In the genomic region with DNA sequence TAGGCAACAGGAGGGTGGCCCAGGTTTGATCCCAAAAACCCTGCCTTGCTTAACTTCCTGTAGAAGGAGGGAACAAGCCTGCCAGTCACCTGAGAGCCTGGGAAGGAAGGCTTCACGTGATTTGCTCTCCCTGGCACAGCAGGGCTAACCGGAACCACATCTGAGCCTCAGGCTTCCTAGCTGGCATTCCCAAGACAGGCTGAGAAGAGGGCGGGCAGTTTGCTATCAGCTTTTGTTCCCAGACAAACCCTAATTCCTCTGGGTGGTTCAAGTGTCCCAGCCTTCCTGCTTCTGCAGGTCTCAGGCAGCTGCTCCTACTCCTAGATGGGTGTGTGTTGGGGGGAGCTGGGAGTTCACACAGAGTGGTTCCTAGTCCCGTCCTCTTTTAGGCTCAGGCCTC, we compare ENCODE assay signal across 11 mouse cellular contexts. TPM values are rescaled to one million over a fixed set of nuclear protein-coding genes. Genes with fewer than 3 reads are reported as not detected.
A peak's percentile ranks its signal among the peaks of the same experiment; 100 is the strongest.
DNase-seq lines count a peak whose midpoint lies in the region; ATAC-seq and TF ChIP-seq lines count a peak whose summit lies in the region.
"Had no signal": no experiment of that assay in that cellular context is flagged by ENCODE, and none has a peak within 500 bp of the region (broad histone marks: within the 10 kb centered on the region; RNA-seq: fewer than 3 reads in every experiment).

No protein-coding gene starts in this region.

- no peaks in the 10 kb centered on the region for H3K4me1 ChIP-seq in embryonic facial prominence, embryonic 11.5 days (ENCODE audit: control insufficient read depth, insufficient read depth, low read length)
- H3K4me1 ChIP-seq in intestine, embryonic 15.5 days (replicated peaks), result peaks cover 15% of the 10 kb centered on the region
- peaks cover 24% of the 10 kb centered on the region for H3K4me1 ChIP-seq in midbrain, embryonic 15.5 days

- no peak overlapping the region for H3K9ac ChIP-seq in embryonic facial prominence, embryonic 11.5 days (replicated peaks; ENCODE audit: low read length)
- H3K9ac ChIP-seq in intestine, embryonic 15.5 days, result no peak overlapping the region
- H3K9ac ChIP-seq in midbrain, embryonic 15.5 days, result no peak overlapping the region

- 28% methylated on average over 4 of the region's 4 CpGs for WGBS in embryonic facial prominence, embryonic 11.5 days
- 47% methylated on average over 4 of the region's 4 CpGs for WGBS in intestine, embryonic 15.5 days
- 42% methylated on average over 4 of the region's 4 CpGs for WGBS in midbrain, embryonic 15.5 days

- ATAC-seq in embryonic facial prominence, embryonic 11.5 days (replicated peaks; ENCODE audit: insufficient number of reproducible peaks, low FRiP score, low TSS enrichment, low read depth), result no peak
- no peak for ATAC-seq in intestine, embryonic 15.5 days
- no peak for ATAC-seq in midbrain, embryonic 15.5 days (replicated peaks)

- TF ChIP-seq CTCF in layer of hippocampus, adult 2 months (conservative IDR thresholded peaks at IDR 0.05), result no peak

- H3K27ac ChIP-seq in layer of hippocampus, adult 2 months, result peak overlapping the region; percentile 63; the same call in 1 of the 2 replicates
- H3K27ac ChIP-seq in embryonic facial prominence, embryonic 11.5 days (replicated peaks; ENCODE audit: low read depth, low read length), result peak overlapping the region; percentile 41; the same call in 1 of the 2 replicates
- H3K27ac ChIP-seq in intestine, embryonic 15.5 days, result 0 out of 2 replicates have a peak overlapping the region, but pooled peaks have one; percentile 6
- H3K27ac ChIP-seq in midbrain, embryonic 15.5 days, result peak overlapping the region; percentile 7; the same call in 1 of the 2 replicates

- H3K4me2 ChIP-seq in embryonic facial prominence, embryonic 11.5 days (ENCODE audit: low read depth, low read length), result no peak overlapping the region
- H3K4me2 ChIP-seq in intestine, embryonic 15.5 days (replicated peaks), result no peak overlapping the region
- H3K4me2 ChIP-seq in midbrain, embryonic 15.5 days, result no peak overlapping the region

- no peak for DNase-seq in layer of hippocampus, adult 2 months (ENCODE audit: low spot score in 2 of 2)
- DNase-seq in layer of hippocampus, adult 8-10 months (ENCODE audit: low spot score in 2 of 2), result no peak
- DNase-seq in embryonic facial prominence, embryonic 11.5 days (ENCODE audit: low spot score), result peak; percentile 34
- DNase-seq in cerebellum, adult 9-10 months, result no peak
- no peak for DNase-seq in liver
- no peak for DNase-seq in gastrocnemius, postnatal 10 days
- DNase-seq: cerebellum, postnatal 10 days had no signal

- H3K9me3 ChIP-seq in embryonic facial prominence, embryonic 11.5 days (replicated peaks; ENCODE audit: control insufficient read depth, low read length), result no peaks in the 10 kb centered on the region
- H3K9me3 ChIP-seq in intestine, embryonic 15.5 days, result no peaks in the 10 kb centered on the region
- no peaks in the 10 kb centered on the region for H3K9me3 ChIP-seq in midbrain, embryonic 15.5 days

- H3K36me3 ChIP-seq in embryonic facial prominence, embryonic 11.5 days (replicated peaks; ENCODE audit: control insufficient read depth, insufficient read depth, low read depth, low read length), result no peaks in the 10 kb centered on the region
- H3K36me3 ChIP-seq in intestine, embryonic 15.5 days, result peaks cover 4% of the 10 kb centered on the region; the same call in 1 of the 2 replicates
- H3K36me3 ChIP-seq in midbrain, embryonic 15.5 days (replicated peaks), result no peaks in the 10 kb centered on the region

- no peak overlapping the region for H3K4me3 ChIP-seq in layer of hippocampus, adult 2 months
- no peak overlapping the region for H3K4me3 ChIP-seq in embryonic facial prominence, embryonic 11.5 days (ENCODE audit: low read depth, low read length)
- H3K4me3 ChIP-seq in intestine, embryonic 15.5 days (replicated peaks), result no peak overlapping the region
- no peak overlapping the region for H3K4me3 ChIP-seq in midbrain, embryonic 15.5 days

- no peaks in the 10 kb centered on the region for H3K27me3 ChIP-seq in embryonic facial prominence, embryonic 11.5 days (ENCODE audit: control insufficient read depth, insufficient read depth, low read length)
- no peaks in the 10 kb centered on the region for H3K27me3 ChIP-seq in intestine, embryonic 15.5 days (replicated peaks)
- no peaks in the 10 kb centered on the region for H3K27me3 ChIP-seq in midbrain, embryonic 15.5 days (replicated peaks)

RNA-seq across cellular contexts. Expression of a gene that starts 15.2 kb away (rescaled TPM):
- total RNA-seq in layer of hippocampus, adult 2 months (2021), result 10 to 100 TPM; 77.6 to 84.0 TPM
- total RNA-seq in layer of hippocampus, adult 8-10 months (2022), result 10 to 100 TPM; 73.1 to 87.1 (median 74.8) TPM
- 97.1 and 100 TPM in 2 replicates for polyA plus RNA-seq in embryonic facial prominence, embryonic 11.5 days (2014; fragmentation: Nextera tagmentation; extraction: Ambion mirVana)
- polyA plus RNA-seq in intestine, embryonic 15.5 days (2015; fragmentation: Nextera tagmentation; extraction: Ambion mirVana), result 115 and 121 TPM in 2 replicates
- polyA plus RNA-seq in midbrain, embryonic 15.5 days (2015; fragmentation: Nextera tagmentation; extraction: Ambion mirVana), result 145 and 150 TPM in 2 replicates
- total RNA-seq in gastrocnemius, postnatal 10 days (2021), result 10 to 100 TPM; 19.6 to 25.7 TPM

RNA-seq across cellular contexts. Expression of a gene that starts 19.1 kb away (rescaled TPM):
- 1 to 10 TPM; 4.4 to 5.0 TPM for total RNA-seq in layer of hippocampus, adult 2 months (2021)
- total RNA-seq in layer of hippocampus, adult 8-10 months (2022), result 1 to 10 TPM; 4.0 to 5.2 (median 4.5) TPM
- 2.3 and 3.3 TPM in 2 replicates for polyA plus RNA-seq in embryonic facial prominence, embryonic 11.5 days (2014; fragmentation: Nextera tagmentation; extraction: Ambion mirVana)
- 0.56 and 0.69 TPM in 2 replicates for polyA plus RNA-seq in intestine, embryonic 15.5 days (2015; fragmentation: Nextera tagmentation; extraction: Ambion mirVana)
- polyA plus RNA-seq in midbrain, embryonic 15.5 days (2015; fragmentation: Nextera tagmentation; extraction: Ambion mirVana), result 11.3 and 11.8 TPM in 2 replicates
- total RNA-seq in gastrocnemius, postnatal 10 days (2021), result not detected
- total RNA-seq: monocyte, adult 5-6 weeks had no signal

RNA-seq across cellular contexts. Expression of a gene that starts 20.0 kb away (rescaled TPM):
- under 1 TPM in 1 of 2 experiments, not detected in 1; 0.71 TPM for total RNA-seq in layer of hippocampus, adult 2 months (2021)
- total RNA-seq in layer of hippocampus, adult 8-10 months (2022), result under 1 TPM; 0.23 to 0.74 (median 0.40) TPM
- polyA plus RNA-seq in embryonic facial prominence, embryonic 11.5 days (2014; fragmentation: Nextera tagmentation; extraction: Ambion mirVana), result 0.32 and 0.36 TPM in 2 replicates
- not detected in 2 replicates for polyA plus RNA-seq in intestine, embryonic 15.5 days (2015; fragmentation: Nextera tagmentation; extraction: Ambion mirVana)
- 0.60 and 0.86 TPM in 2 replicates for polyA plus RNA-seq in midbrain, embryonic 15.5 days (2015; fragmentation: Nextera tagmentation; extraction: Ambion mirVana)
- not detected for total RNA-seq in gastrocnemius, postnatal 10 days (2021)
- total RNA-seq: monocyte, adult 5-6 weeks had no signal
- polyA plus RNA-seq: stomach, embryonic 14.5 days had no signal

RNA-seq across cellular contexts. Expression of a gene that starts 20.4 kb away (rescaled TPM):
- total RNA-seq in layer of hippocampus, adult 2 months (2021), result 10 to 100 TPM; 77.1 TPM
- 10 to 100 TPM; 69.9 to 81.1 (median 75.7) TPM for total RNA-seq in layer of hippocampus, adult 8-10 months (2022)
- polyA plus RNA-seq in embryonic facial prominence, embryonic 11.5 days (2014; fragmentation: Nextera tagmentation; extraction: Ambion mirVana), result 10.2 and 11.7 TPM in 2 replicates
- 9.7 and 9.8 TPM in 2 replicates for polyA plus RNA-seq in intestine, embryonic 15.5 days (2015; fragmentation: Nextera tagmentation; extraction: Ambion mirVana)
- polyA plus RNA-seq in midbrain, embryonic 15.5 days (2015; fragmentation: Nextera tagmentation; extraction: Ambion mirVana), result 7.3 TPM in 2 replicates
- total RNA-seq in gastrocnemius, postnatal 10 days (2021), result 1 to 10 TPM; 5.5 to 8.6 TPM

RNA-seq across cellular contexts. Expression of a gene that starts 31.4 kb away (rescaled TPM):
- 10 to 100 TPM; 36.4 to 40.0 TPM for total RNA-seq in layer of hippocampus, adult 2 months (2021)
- 10 to 100 TPM; 36.1 to 48.6 (median 40.3) TPM for total RNA-seq in layer of hippocampus, adult 8-10 months (2022)
- 20.3 and 22.8 TPM in 2 replicates for polyA plus RNA-seq in embryonic facial prominence, embryonic 11.5 days (2014; fragmentation: Nextera tagmentation; extraction: Ambion mirVana)
- polyA plus RNA-seq in intestine, embryonic 15.5 days (2015; fragmentation: Nextera tagmentation; extraction: Ambion mirVana), result 16.4 and 18.8 TPM in 2 replicates
- 33.3 and 36.5 TPM in 2 replicates for polyA plus RNA-seq in midbrain, embryonic 15.5 days (2015; fragmentation: Nextera tagmentation; extraction: Ambion mirVana)
- total RNA-seq in gastrocnemius, postnatal 10 days (2021), result 10 to 100 TPM; 31.7 to 42.6 TPM

Comparison
In these comparisons a context has a peak if more than half of its experiments do, and no peak if none do; other contexts are left out.
1. H3K27ac ChIP-seq: peak in every context shown above with its lines; median percentile 63 in layer of hippocampus, adult 2 months; 41 in embryonic facial prominence, embryonic 11.5 days; 7 in midbrain, embryonic 15.5 days; 6 in intestine, embryonic 15.5 days.
2. RNA of a gene that starts 19.1 kb away (total RNA-seq): 4.4 to 5.0 TPM in layer of hippocampus, adult 2 months and 4.0 to 5.2 TPM in layer of hippocampus, adult 8-10 months; not detected in gastrocnemius, postnatal 10 days; every median in the first group is over 4 times any median in the second.